Mouse (Mus musculus) adrenal gland, postnatal 10 days (tissue): ENCODE measurements around the gene Cwc25. TPM values are rescaled to one million over a fixed set of nuclear protein-coding genes. Genes with fewer than 3 reads are reported as not detected.
"Not testable (repeated sequence)": the region's sequence is repeated elsewhere in the genome, so short reads cannot be mapped to it uniquely, and the experiment has no call there.

Source experiments
- DNase-seq: peaks from one replicate; pipeline ENCODE4 v3.0.0; 2021; ENCODE audit warnings: mixed read lengths
- total RNA-seq, 2 experiments: library from RNA; stranded (reverse); gene quantifications; 2 replicates each; pipeline ENCODE4 v1.2.3; 2021

The Cwc25 gene
- total RNA-seq, 2 experiments from 2014 or later = 19.9 to 20.0 TPM

- no peak for DNase-seq
These were observed 38.0 kb downstream of the Cwc25 start for GRCm38 (mm10) chr11:97728311-97728710.

- DNase-seq = no peak
These were observed 42.6 kb downstream of the Cwc25 start for GRCm38 (mm10) chr11:97723709-97724108.

DNA sequence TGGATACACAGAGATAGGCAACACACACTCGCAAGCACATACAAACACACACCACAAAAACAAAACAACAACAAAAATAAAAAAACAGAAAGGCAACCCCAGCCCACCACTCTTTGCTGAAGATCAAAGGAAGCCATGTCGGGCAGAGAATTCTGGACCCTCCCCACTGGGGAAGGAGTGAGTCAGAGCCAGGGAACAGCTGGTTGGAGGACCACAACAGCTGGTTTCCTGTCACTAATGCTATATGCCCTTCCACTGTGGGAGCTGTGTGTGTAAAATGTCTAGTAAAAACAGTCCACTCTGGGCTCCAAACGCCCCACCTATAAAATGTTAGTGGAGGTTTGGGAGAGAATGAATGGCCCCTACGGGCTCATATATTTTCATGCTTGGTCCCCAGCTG is 45.0 kb downstream of the Cwc25 start:
- DNase-seq = no peak

DNA sequence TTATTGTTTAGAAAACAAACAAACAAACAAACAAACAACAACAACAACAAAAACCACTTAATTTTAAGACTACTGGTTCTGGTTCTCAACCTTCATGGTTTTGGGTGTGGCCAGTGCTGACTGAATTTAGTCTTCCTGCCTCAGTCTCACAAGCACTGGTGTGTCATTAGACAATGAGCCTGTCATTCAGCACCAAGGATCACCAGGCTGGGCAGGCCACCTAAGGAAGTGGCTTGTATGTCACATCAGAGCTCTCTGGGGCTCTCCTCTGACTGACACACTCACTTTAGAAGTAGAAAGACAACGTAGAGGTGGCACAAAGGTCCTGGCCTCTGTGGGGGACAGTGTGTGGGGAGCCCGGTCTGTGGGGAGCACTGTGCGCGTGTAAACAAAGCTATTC is 47.3 kb downstream of the Cwc25 start:
- no peak for DNase-seq

- DNase-seq = no peak
These were observed 48.0 kb downstream of the Cwc25 start for GRCm38 (mm10) chr11:97718281-97718860.

DNA sequence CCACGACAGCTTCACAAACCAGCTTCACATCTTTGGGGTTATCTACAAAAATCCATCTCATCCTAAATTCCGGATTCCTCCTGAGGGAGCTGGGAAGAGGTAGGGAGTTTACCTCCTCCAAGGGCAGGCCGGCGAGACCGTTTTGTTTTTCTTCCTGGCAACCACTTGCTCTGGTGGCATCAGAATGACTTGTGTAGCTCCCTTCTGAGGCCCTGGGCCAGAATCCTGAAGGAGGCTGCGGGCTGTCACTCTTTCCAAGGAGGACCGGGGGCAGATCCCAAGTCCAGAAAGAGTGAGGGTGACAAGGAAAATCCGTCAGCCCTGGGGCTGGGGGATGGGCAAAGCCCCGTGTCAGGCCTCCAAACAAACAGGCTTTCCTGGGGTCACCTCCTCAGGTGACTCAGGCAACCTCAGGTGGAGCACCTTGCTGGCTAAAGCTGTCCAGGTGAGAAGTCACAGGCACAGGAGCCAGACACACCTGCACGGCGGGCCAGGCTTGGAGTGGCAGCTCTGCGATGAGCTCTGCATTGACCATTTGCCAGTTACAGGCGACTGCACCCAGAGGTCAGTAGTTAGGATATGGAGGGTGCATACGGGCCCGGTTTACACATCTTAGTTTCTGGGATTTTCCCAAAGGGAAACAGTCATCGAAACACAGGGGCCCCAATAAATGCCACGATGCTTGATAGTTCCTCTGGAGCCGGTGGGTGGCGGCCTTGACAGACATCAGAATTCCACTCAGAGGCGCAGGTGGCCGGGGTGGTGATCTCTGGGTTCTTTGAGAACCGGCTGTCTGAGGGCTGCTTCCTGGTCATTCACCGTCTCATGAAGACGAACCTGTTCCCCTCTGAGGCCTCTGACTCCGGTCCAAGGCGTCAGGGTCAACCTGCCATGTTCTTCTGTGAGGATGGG is 48.7 kb downstream of the Cwc25 start:
- no peak for DNase-seq

- DNase-seq = no peak
These were observed 50.3 kb downstream of the Cwc25 start for GRCm38 (mm10) chr11:97716021-97716420.

- peak; percentile 78 for DNase-seq
These were observed 51.3 kb downstream of the Cwc25 start for GRCm38 (mm10) chr11:97714784-97715760.

- no peak for DNase-seq
These were observed 52.0 kb downstream of the Cwc25 start for GRCm38 (mm10) chr11:97714356-97714755.

- peak; percentile 71 for DNase-seq
These were observed 52.5 kb downstream of the Cwc25 start for GRCm38 (mm10) chr11:97713896-97714295.

DNA sequence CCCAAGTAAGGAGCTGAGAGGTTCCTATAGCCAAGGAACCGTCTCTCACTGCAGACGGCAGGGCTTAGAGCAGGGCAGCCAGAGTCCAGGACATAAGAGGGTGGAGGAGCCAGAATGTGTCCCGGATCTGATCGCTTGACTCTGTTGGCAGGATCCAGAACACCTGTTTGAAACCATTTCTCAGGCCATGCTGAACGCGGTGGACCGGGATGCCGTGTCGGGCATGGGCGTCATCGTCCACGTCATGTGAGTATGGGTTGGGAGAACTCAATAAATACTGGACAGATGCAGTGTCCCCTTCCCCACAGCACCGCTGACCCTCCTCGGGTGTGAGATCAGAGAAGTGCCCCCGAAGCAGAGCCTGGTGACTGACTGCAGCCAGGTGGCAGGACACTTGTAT is 54.1 kb downstream of the Cwc25 start:
- no peak for DNase-seq

DNA sequence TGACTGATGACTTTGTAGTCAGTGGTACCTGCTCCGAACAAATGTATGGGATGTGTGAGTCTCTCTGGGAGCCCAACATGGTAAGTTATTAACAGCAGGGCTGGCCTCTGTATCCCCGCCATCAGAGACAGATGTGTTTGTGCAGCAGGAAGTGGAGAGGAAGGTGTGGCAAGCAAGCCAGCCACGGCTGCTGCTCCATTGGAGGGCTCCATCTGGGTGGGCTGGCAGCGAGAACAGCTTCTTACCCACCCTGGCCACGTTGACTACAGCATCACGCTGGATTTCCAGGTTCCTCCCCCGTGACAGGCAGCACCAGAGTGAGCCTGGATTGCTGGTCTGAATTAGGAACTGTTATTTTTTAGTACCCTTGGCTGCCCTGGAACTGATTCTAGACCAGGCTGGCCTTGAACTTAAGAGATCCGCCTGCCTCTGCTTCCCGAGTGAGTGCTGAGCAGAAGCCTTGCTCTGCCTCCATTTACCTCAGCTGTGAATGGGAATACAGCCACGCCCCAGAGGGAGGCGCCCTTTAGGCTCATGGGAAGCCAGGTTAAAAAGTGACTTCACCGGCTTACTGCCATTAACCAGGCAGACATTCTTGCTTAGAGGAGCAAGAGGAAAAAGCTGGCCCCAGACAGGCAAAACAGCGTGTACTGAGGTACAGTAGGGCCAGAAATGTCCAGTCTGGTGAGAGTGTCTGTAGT is 55.0 kb downstream of the Cwc25 start:
- no peak for DNase-seq

GRCm38 (mm10) chr11:97710067-97710466 is 56.3 kb downstream of the Cwc25 start:
- DNase-seq = not testable (repeated sequence)

DNA sequence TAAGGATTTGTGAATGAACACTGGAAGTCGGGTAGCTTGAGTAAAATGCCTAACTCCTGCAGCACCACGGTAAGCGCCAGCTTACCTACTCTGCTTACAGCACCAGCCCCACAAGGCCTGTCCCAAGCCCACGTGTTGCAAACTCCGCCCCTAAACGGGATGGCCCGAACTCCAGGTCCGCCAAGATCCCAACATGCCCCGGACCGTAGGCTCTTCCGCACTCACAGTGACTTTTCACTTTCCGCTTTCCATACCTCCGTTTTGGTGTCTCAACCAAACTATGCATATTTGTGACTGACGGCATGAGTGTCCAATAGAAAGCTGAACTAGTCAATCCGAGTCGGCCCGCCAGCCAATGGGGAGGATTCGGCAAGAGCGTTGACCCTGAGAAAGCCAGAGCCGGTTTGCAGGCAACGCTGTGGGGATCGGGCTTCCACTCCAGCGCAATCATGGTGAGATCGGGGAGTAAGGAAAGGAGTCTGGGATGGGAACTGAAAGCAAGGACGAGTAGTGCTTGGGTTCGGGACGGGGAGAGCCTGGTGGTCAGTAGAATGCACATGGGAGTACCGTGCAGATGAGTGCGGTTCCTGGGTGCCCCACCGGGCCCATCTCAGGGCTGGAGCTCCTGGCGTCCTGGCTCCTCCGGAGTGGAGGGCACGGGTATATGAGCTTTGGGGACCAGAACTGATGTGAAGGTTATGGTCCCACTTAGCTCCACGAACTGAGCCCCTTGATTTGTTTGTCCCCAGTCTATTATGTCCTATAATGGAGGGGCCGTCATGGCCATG is 63.1 kb downstream of the Cwc25 start, which contains the start of gene Psmb3:
Psmb3 (plus strand) TSS at position 361 of the 788 bp plus-strand sequence.
- peak; percentile 99 for DNase-seq

DNA sequence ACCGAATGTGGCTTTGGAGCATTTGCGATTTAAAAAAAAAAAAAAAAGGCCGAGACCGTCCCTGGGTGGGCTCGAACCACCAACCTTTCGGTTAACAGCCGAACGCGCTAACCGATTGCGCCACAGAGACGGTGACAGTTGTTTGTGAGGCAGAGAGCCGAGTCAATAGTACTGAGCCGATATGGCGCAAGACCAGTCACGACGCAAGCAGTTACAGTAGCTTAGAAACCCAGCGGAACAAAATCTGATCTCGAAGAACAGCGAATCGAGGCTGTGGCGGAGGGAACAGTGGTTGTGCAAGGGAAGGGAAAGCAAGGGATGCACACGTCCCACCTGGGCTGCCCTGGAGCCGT is 64.0 kb downstream of the Cwc25 start:
- peak; percentile 95 for DNase-seq

GRCm38 (mm10) chr11:97701581-97702392 is 64.6 kb downstream of the Cwc25 start:
- DNase-seq = no peak

DNA sequence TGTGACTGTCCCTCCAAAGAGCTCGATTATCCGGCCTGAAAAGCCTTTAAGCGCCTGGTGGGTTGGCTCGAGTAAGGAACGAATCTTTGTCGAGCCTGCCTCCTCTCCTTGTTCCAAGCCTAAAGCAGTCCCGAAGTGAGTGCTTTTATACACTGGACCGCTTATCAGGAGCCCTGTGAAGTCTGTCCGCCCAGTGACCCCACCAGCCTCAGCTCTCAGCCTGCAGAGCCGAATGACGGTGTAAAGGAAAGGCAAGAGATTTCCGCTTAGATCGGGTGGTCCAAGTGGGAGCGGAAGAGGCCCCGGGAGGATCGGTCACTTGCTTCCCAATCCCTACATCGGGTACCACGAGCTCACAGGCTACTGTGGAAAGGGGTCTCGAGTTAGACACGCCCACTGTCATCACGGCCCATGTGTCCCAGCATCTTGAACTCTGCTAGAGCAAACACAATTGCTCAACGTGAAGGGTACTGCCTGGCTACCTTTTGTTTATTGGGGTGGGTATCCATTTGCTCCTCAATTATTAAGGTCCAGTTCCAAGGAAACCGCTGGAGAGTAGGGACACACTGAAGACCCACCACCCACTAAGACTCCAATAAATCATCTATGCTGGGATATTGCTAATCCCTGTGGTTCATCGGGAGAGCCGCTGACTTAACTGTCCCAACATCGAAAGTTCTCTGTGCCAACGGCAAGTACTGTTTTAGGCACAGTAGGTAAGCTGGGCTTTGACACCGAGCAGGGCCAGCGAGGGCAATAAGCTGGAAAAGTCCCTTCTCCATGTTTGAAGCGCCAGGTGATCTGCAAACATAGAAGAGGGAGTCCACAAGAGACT is 65.4 kb downstream of the Cwc25 start:
- DNase-seq = peak; percentile 65

DNA sequence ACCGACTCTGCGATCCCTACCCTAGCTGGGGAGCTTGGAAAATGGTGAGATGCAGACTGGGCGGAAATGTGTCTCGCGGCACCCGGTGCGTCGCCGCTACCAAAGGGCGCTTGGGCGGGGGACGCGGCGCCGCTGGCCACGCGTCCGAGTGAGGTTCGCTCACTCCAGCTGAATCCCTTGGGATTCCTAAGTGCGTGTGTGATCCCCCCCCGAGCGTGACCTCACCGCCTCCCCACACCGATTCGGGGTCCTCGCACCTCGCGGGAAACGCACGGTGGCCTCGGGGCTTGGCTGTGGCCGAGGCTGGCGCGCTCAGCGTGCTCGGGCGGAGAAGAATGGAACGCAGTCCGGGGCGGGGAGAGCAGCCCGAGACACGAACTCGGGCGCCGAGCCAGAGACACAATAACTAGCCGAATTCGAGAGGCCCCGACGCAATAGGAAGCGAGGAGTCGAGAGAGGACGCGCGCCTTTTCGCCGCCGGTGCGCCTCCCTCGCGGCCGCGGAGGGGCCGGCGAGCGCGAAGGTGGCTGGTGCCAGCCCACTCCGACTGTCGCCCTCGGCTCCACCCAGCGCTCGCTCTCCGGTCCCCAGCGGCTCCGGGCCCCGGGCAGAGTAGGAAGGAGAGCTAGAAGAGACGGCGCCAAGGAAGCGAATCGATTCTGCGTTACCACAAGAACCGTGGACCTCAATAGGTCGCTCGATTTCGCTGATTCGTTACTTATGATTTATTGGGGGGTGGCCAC is 66.2 kb downstream of the Cwc25 start, which contains the start of gene Pcgf2:
Pcgf2 (minus strand) TSS at position 495 of the 743 bp plus-strand sequence.
- peak; percentile 87 for DNase-seq
